In genomic region chr10:62338626-62339025, GRCm38 (mm10) we compare ENCODE assay signal across 8 mouse cellular contexts. TPM values are rescaled to one million over a fixed set of nuclear protein-coding genes. Genes with fewer than 3 reads are reported as not detected.
DNase-seq lines count a peak whose midpoint lies in the region; ATAC-seq and TF ChIP-seq lines count a peak whose summit lies in the region.

No protein-coding gene starts in this region.

- no peak for TF ChIP-seq POLR2A in embryonic fibroblast, embryonic 13.5 days (IDR thresholded peaks at IDR 0.05; ENCODE audit: low read depth, low read length)

- no peak for TF ChIP-seq EP300 in liver, embryonic 14.5 days (IDR thresholded peaks at IDR 0.05; ENCODE audit: low read depth)

- peak overlapping the region; percentile 87; the same call in 1 of the 2 replicates for H3K9ac ChIP-seq in hindbrain, postnatal 0 days (replicated peaks; ENCODE audit: low read length)
- peak overlapping the region; percentile 98 for H3K9ac ChIP-seq in liver, embryonic 14.5 days (replicated peaks)

- peaks cover 3% of the 10 kb centered on the region; the same call in 1 of the 2 replicates for H3K4me1 ChIP-seq in embryonic fibroblast, embryonic 13.5 days (ENCODE audit: control insufficient read depth, insufficient read depth, low read length)
- H3K4me1 ChIP-seq in hindbrain, postnatal 0 days (ENCODE audit: insufficient read depth, low read length): peaks cover 16% of the 10 kb centered on the region; the same call in 1 of the 2 replicates
- peaks cover 59 to 65% of the 10 kb centered on the region in 2 experiments for H3K4me1 ChIP-seq in liver, embryonic 14.5 days (replicated peaks; ENCODE audit: control insufficient read depth in 2 of 2, insufficient read depth in 2 of 2, low read length in 1 of 2)

- WGBS in hindbrain, postnatal 0 days: 38% methylated on average over 5 of the region's 5 CpGs
- WGBS in liver, embryonic 14.5 days (ENCODE audit: insufficient replicate concordance): 21% methylated on average over 5 of the region's 5 CpGs

- H3K4me3 ChIP-seq in gastrocnemius, adult 2 months: peak overlapping the region; percentile 85
- H3K4me3 ChIP-seq in embryonic fibroblast, embryonic 13.5 days (ENCODE audit: insufficient read depth, low read length): peak overlapping the region; percentile 78
- peak overlapping the region; percentile 88 for H3K4me3 ChIP-seq in hindbrain, postnatal 0 days (ENCODE audit: low read length)
- peak overlapping the region; percentile 78 to 79 for H3K4me3 ChIP-seq in liver, embryonic 14.5 days (ENCODE audit: insufficient read depth in 1 of 2, low read depth in 2 of 2, low read length in 2 of 2)

- no peak for TF ChIP-seq CTCF in gastrocnemius, adult 2 months (IDR thresholded peaks at IDR 0.05)
- no peak for TF ChIP-seq CTCF in embryonic fibroblast, embryonic 13.5 days (IDR thresholded peaks at IDR 0.05; ENCODE audit: borderline replicate concordance, insufficient read depth, low read length)
- TF ChIP-seq CTCF in hindbrain, postnatal 0 days (IDR thresholded peaks at IDR 0.05; ENCODE audit: low read depth): no peak
- TF ChIP-seq CTCF in liver, embryonic 14.5 days (IDR thresholded peaks at IDR 0.05; ENCODE audit: low read depth): no peak

- H3K4me2 ChIP-seq in hindbrain, postnatal 0 days (ENCODE audit: low read depth, low read length): peak overlapping the region; percentile 65
- H3K4me2 ChIP-seq in liver, embryonic 14.5 days (ENCODE audit: low read depth): peak overlapping the region; percentile 98

- H3K9me3 ChIP-seq in hindbrain, postnatal 0 days (ENCODE audit: low read length): no peaks in the 10 kb centered on the region
- no peaks in the 10 kb centered on the region for H3K9me3 ChIP-seq in liver, embryonic 14.5 days (ENCODE audit: control insufficient read depth, low read length)

- no peaks in the 10 kb centered on the region for H3K36me3 ChIP-seq in hindbrain, postnatal 0 days (ENCODE audit: insufficient read depth, low read length)
- peaks cover 3% of the 10 kb centered on the region; the same call in 1 of the 2 replicates for H3K36me3 ChIP-seq in liver, embryonic 14.5 days (replicated peaks; ENCODE audit: control insufficient read depth, insufficient read depth, low read depth)

- intact Hi-C loops in gastrocnemius, adult 2 months (cut with DNase I): no loop called here

- ATAC-seq in hindbrain, postnatal 0 days: no peak
- no peak for ATAC-seq in liver, embryonic 14.5 days (ENCODE audit: insufficient read depth)

- no peak for DNase-seq in gastrocnemius, adult 2 months
- DNase-seq in gastrocnemius, postnatal 25 days: no peak
- no peak for DNase-seq in hindbrain, postnatal 0 days (ENCODE audit: low spot score)
- no peak for DNase-seq in liver, embryonic 14.5 days (ENCODE audit: low read depth in 3 of 3, low spot score in 3 of 3)
- peak; percentile 25 to 50 for DNase-seq in thymus, postnatal 36 days
- DNase-seq in urinary bladder, adult 18-20 months (ENCODE audit: low spot score in 2 of 2): no peak
- no peak for DNase-seq in adrenal gland, postnatal 10 days

- peak overlapping the region; percentile 86 for H3K27ac ChIP-seq in gastrocnemius, adult 2 months
- no peak overlapping the region for H3K27ac ChIP-seq in embryonic fibroblast, embryonic 13.5 days (ENCODE audit: insufficient read depth, low read length)
- no peak overlapping the region; the same call in 1 of the 2 replicates for H3K27ac ChIP-seq in hindbrain, postnatal 0 days
- peak overlapping the region; percentile 91 for H3K27ac ChIP-seq in liver, embryonic 14.5 days

- H3K27me3 ChIP-seq in hindbrain, postnatal 0 days (ENCODE audit: insufficient read depth, low read length): no peaks in the 10 kb centered on the region
- H3K27me3 ChIP-seq in liver, embryonic 14.5 days (ENCODE audit: control insufficient read depth, insufficient read depth, low read length): no peaks in the 10 kb centered on the region

RNA-seq across cellular contexts. Expression of gene Hk1, which starts 41.1 kb away (rescaled TPM):
- 1 to 10 TPM; 6.2 to 8.7 TPM for total RNA-seq in gastrocnemius, adult 2 months (2021)
- 1 to 10 TPM; 7.1 to 8.5 TPM for total RNA-seq in gastrocnemius, postnatal 25 days (2021)
- 45.3 and 56.5 TPM in 2 replicates for polyA plus RNA-seq in embryonic fibroblast, embryonic 13.5 days (2011; ENCODE audit: insufficient read length, low read depth, missing spikeins)
- 87.7 and 99.6 TPM in 2 replicates for total RNA-seq in hindbrain, postnatal 0 days (2014; rRNA removed)
- polyA plus RNA-seq in hindbrain, postnatal 0 days (2015; fragmentation: Nextera tagmentation; extraction: Ambion mirVana): 140 and 144 TPM in 2 replicates
- 40.8 and 56.1 TPM in 2 replicates for polyA plus RNA-seq in liver, embryonic 14.5 days (2012; rRNA removed)
- 54.2 and 58.7 TPM in 2 replicates for polyA plus RNA-seq in liver, embryonic 14.5 days (2014; fragmentation: Nextera tagmentation; extraction: Ambion mirVana)
- 10 to 100 TPM; 27.3 to 38.4 TPM for total RNA-seq in adrenal gland, postnatal 10 days (2021)

Comparison
In these comparisons a context has a peak if more than half of its experiments do, and no peak if none do; other contexts are left out.
1. DNase-seq: peak in thymus, postnatal 36 days (2 of 2); none in gastrocnemius, adult 2 months (single experiment), gastrocnemius, postnatal 25 days (single experiment), hindbrain, postnatal 0 days (single experiment), liver, embryonic 14.5 days (0 of 3), urinary bladder, adult 18-20 months (0 of 2) and adrenal gland, postnatal 10 days (single experiment).
2. H3K27ac ChIP-seq: peak in gastrocnemius, adult 2 months (single experiment) and liver, embryonic 14.5 days (single experiment); none in embryonic fibroblast, embryonic 13.5 days (single experiment) and hindbrain, postnatal 0 days (single experiment).
3. Peak in every context shown above with its lines, with median percentiles within 50 percentile points of each other: H3K4me3 ChIP-seq.